In the genomic region with DNA sequence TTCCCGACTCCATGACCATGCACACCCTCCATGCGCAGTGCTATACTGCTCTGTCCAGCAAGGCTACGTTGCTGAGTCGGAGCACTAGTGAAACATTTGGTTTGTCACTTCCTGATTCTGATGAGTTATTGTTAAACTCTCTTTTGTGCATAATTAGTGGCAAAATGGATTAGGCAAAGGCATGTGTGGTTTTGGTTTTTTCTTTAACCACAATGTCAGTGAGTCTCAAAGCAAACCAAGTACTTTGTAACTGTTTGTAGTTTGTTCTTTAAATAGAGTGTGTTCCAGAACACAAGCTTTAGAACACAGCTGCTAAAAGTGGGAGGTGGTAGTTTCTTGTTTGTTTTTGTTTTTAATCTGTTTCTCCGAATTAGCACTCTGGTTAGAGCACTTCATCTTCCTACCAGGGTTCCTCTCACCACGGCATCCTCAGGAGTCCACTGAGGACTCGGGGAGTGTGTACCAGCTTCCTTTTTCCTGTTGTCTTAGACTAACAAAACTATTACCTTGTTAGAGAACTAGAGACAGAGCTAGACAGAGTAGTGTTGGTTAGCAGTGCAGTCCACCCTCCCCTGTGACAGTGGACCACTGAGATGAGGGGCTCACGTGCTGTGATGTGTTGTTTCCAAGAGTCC, we compare ENCODE assay signal across 13 mouse cellular contexts. TPM values are rescaled to one million over a fixed set of nuclear protein-coding genes. Genes with fewer than 3 reads are reported as not detected.
DNase-seq lines count a peak whose midpoint lies in the region; ATAC-seq lines count a peak whose summit lies in the region.
"Had no signal": no experiment of that assay in that cellular context is flagged by ENCODE, and none has a peak within 500 bp of the region (broad histone marks: within the 10 kb centered on the region; RNA-seq: fewer than 3 reads in every experiment).

No protein-coding gene starts in this region.

- no peaks in the 10 kb centered on the region for H3K27me3 ChIP-seq in limb, embryonic 15.5 days
- H3K27me3 ChIP-seq in limb, embryonic 10.5 days (ENCODE audit: low read depth, poor library complexity, severe bottlenecking), result no peaks in the 10 kb centered on the region
- H3K27me3 ChIP-seq: forebrain, embryonic 13.5 days; limb, embryonic 12.5 days had no signal

- H3K9me3 ChIP-seq in limb, embryonic 15.5 days, result no peaks in the 10 kb centered on the region
- no peaks in the 10 kb centered on the region for H3K9me3 ChIP-seq in limb, embryonic 10.5 days (replicated peaks)
- H3K9me3 ChIP-seq: forebrain, embryonic 13.5 days; limb, embryonic 12.5 days had no signal

- no peak overlapping the region for H3K4me3 ChIP-seq in limb, embryonic 15.5 days
- no peak overlapping the region for H3K4me3 ChIP-seq in limb, embryonic 10.5 days
- H3K4me3 ChIP-seq: forebrain, embryonic 13.5 days; limb, embryonic 12.5 days had no signal

- WGBS in limb, embryonic 15.5 days, result 74% methylated on average over 8 of the region's 8 CpGs
- 85% methylated on average over 8 of the region's 8 CpGs for WGBS in limb, embryonic 10.5 days

- DNase-seq in limb, embryonic 10.5 days (ENCODE audit: low spot score), result no peak
- DNase-seq in left cerebral cortex, adult 18-20 months (ENCODE audit: low spot score in 2 of 2), result no peak
- no peak for DNase-seq in gastrocnemius, postnatal 25 days
- DNase-seq: cerebellum, adult 2 months; lung, adult 18-20 months had no signal

- no peak overlapping the region for H3K9ac ChIP-seq in limb, embryonic 15.5 days
- H3K9ac ChIP-seq: forebrain, embryonic 13.5 days; hindbrain, embryonic 14.5 days; limb, embryonic 12.5 days had no signal

- no peak overlapping the region for H3K4me2 ChIP-seq in limb, embryonic 15.5 days
- H3K4me2 ChIP-seq: forebrain, embryonic 13.5 days; hindbrain, embryonic 14.5 days; limb, embryonic 12.5 days had no signal

- H3K4me1 ChIP-seq in limb, embryonic 15.5 days, result peaks cover 20% of the 10 kb centered on the region
- peaks cover 24% of the 10 kb centered on the region for H3K4me1 ChIP-seq in limb, embryonic 10.5 days
- H3K4me1 ChIP-seq: forebrain, embryonic 13.5 days had no signal

- peaks cover 49% of the 10 kb centered on the region for H3K36me3 ChIP-seq in limb, embryonic 15.5 days
- peaks cover 70% of the 10 kb centered on the region for H3K36me3 ChIP-seq in limb, embryonic 10.5 days

- peak overlapping the region; percentile 38; the same call in 1 of the 2 replicates for H3K27ac ChIP-seq in limb, embryonic 15.5 days
- no peak overlapping the region for H3K27ac ChIP-seq in limb, embryonic 10.5 days
- H3K27ac ChIP-seq: forebrain, embryonic 13.5 days; hindbrain, embryonic 14.5 days; limb, embryonic 12.5 days had no signal

- no peak for ATAC-seq in limb, embryonic 15.5 days (ENCODE audit: insufficient number of reproducible peaks, low FRiP score, low TSS enrichment, low read depth)
- peak; percentile 58 for ATAC-seq in CD4-positive, CD25-positive, alpha-beta regulatory T cell, adult 4 months
- peak; percentile 95 for ATAC-seq in common myeloid progenitor, adult 5-6 weeks (replicated peaks; ENCODE audit: low read depth, poor library complexity, severe bottlenecking)
- 0 out of 2 replicates have a peak, but pooled peaks have one; percentile 23 for ATAC-seq in megakaryocyte-erythroid progenitor cell, adult 5-6 weeks (replicated peaks; ENCODE audit: low FRiP score, low TSS enrichment, poor library complexity, severe bottlenecking)
- ATAC-seq in monocyte, adult 5-6 weeks (replicated peaks; ENCODE audit: insufficient number of reproducible peaks, low FRiP score, low TSS enrichment, poor library complexity, severe bottlenecking), result no peak; the same call in 1 of the 2 replicates
- ATAC-seq: forebrain, embryonic 13.5 days had no signal

RNA-seq across cellular contexts. Expression of gene Angptl7, which starts 9.3 kb away (rescaled TPM):
- polyA plus RNA-seq in limb, embryonic 15.5 days (2015; fragmentation: Nextera tagmentation; extraction: Ambion mirVana), result 1.8 and 4.1 TPM in 2 replicates
- 0.23 and 0.56 TPM in 2 replicates for polyA plus RNA-seq in limb, embryonic 10.5 days (2016; fragmentation: Nextera tagmentation; extraction: Ambion mirVana)
- polyA plus RNA-seq in CD4-positive, CD25-positive, alpha-beta regulatory T cell, adult 4 months (2017; shearing (Covaris generic)), result under 1 TPM; 0.59 to 0.65 TPM
- not detected in 2 replicates for total RNA-seq in common myeloid progenitor, adult 5-6 weeks (2017)
- not detected in 2 replicates for total RNA-seq in megakaryocyte-erythroid progenitor cell, adult 5-6 weeks (2014; fragmentation: Nextera tagmentation)
- not detected in 2 replicates for total RNA-seq in megakaryocyte-erythroid progenitor cell, adult 5-6 weeks (2017)
- under 1 TPM; 0.61 to 0.77 TPM for total RNA-seq in left cerebral cortex, adult 18-20 months (2021)
- total RNA-seq in monocyte, adult 5-6 weeks (2017), result not detected in 3 replicates
- 10 to 100 TPM in 1 of 2 experiments, 1 to 10 TPM in 1; 9.4 to 22.7 TPM for total RNA-seq in gastrocnemius, postnatal 25 days (2021)

RNA-seq across cellular contexts. Expression of gene Exosc10, which starts 48.7 kb away (rescaled TPM):
- polyA plus RNA-seq in limb, embryonic 15.5 days (2015; fragmentation: Nextera tagmentation; extraction: Ambion mirVana), result 82.1 and 83.3 TPM in 2 replicates
- 108 and 115 TPM in 2 replicates for polyA plus RNA-seq in limb, embryonic 10.5 days (2016; fragmentation: Nextera tagmentation; extraction: Ambion mirVana)
- 100 to 1,000 TPM in 1 of 2 experiments, 10 to 100 TPM in 1; 92.7 to 146 TPM for polyA plus RNA-seq in CD4-positive, CD25-positive, alpha-beta regulatory T cell, adult 4 months (2017; shearing (Covaris generic))
- 60.0 and 74.0 TPM in 2 replicates for total RNA-seq in common myeloid progenitor, adult 5-6 weeks (2017)
- 69.1 and 70.6 TPM in 2 replicates for total RNA-seq in megakaryocyte-erythroid progenitor cell, adult 5-6 weeks (2014; fragmentation: Nextera tagmentation)
- 54.7 and 66.6 TPM in 2 replicates for total RNA-seq in megakaryocyte-erythroid progenitor cell, adult 5-6 weeks (2017)
- total RNA-seq in left cerebral cortex, adult 18-20 months (2021), result 10 to 100 TPM; 47.1 to 47.2 TPM
- total RNA-seq in monocyte, adult 5-6 weeks (2017), result 32.2 to 60.4 TPM (median 37.1 TPM) in 3 replicates
- total RNA-seq in gastrocnemius, postnatal 25 days (2021), result 10 to 100 TPM; 17.1 to 18.5 TPM

Comparison
In these comparisons a context has a peak if more than half of its experiments do, and no peak if none do; other contexts are left out.
1. ATAC-seq: peak in CD4-positive, CD25-positive, alpha-beta regulatory T cell, adult 4 months (single experiment), common myeloid progenitor, adult 5-6 weeks (single experiment) and megakaryocyte-erythroid progenitor cell, adult 5-6 weeks (single experiment); none in limb, embryonic 15.5 days (single experiment) and monocyte, adult 5-6 weeks (single experiment).
2. RNA of gene Angptl7, which starts 9.3 kb away (total RNA-seq): 9.4 to 22.7 TPM in gastrocnemius, postnatal 25 days; 0.61 to 0.77 TPM in left cerebral cortex, adult 18-20 months, not detected in common myeloid progenitor, adult 5-6 weeks, not detected in megakaryocyte-erythroid progenitor cell, adult 5-6 weeks and not detected in monocyte, adult 5-6 weeks; every median in the first group is over 4 times any median in the second.